16 mouse cellular contexts compared by ENCODE assay signal in genomic region chr13:97555312-97555711, GRCm38 (mm10).
"Had no signal": no experiment of that assay in that cellular context is flagged by ENCODE, and none has a peak within 500 bp of the region (broad histone marks: within the 10 kb centered on the region; RNA-seq: fewer than 3 reads in every experiment).

No protein-coding gene starts in this region.

- H3K4me2 ChIP-seq: neural tube, embryonic 13.5 days; neural tube, embryonic 15.5 days; stomach, embryonic 15.5 days had no signal

- H3K36me3 ChIP-seq: neural tube, embryonic 13.5 days; neural tube, embryonic 15.5 days; stomach, embryonic 15.5 days had no signal

- H3K4me3 ChIP-seq: neural tube, embryonic 13.5 days; neural tube, embryonic 15.5 days; stomach, embryonic 15.5 days had no signal

- H3K9me3 ChIP-seq: neural tube, embryonic 13.5 days; stomach, embryonic 15.5 days had no signal

- H3K27ac ChIP-seq: neural tube, embryonic 13.5 days; neural tube, embryonic 15.5 days; stomach, embryonic 15.5 days; stomach, postnatal 0 days had no signal

- H3K27me3 ChIP-seq: neural tube, embryonic 13.5 days; neural tube, embryonic 15.5 days; stomach, embryonic 15.5 days had no signal

- H3K9ac ChIP-seq: neural tube, embryonic 13.5 days; neural tube, embryonic 15.5 days; stomach, embryonic 15.5 days had no signal

- DNase-seq: retina, postnatal 1 day; right cerebral cortex, adult 18-20 months; right cerebral cortex, postnatal 14 days; right cerebral cortex, postnatal 25 days; right cerebral cortex, postnatal 4 days; spleen, adult 18-20 months; thymus, adult 18-20 months; thymus, adult 2 months; thymus, postnatal 14 days; thymus, postnatal 25 days; thymus, postnatal 36 days; thymus, postnatal 4 days had no signal

- H3K4me1 ChIP-seq: neural tube, embryonic 15.5 days; stomach, embryonic 15.5 days had no signal
